Mouse (Mus musculus) spleen, postnatal 10 days (tissue): Measurements from ENCODE around the gene Fam163a.

Source experiments
- DNase-seq, 2 experiments: peaks; one replicate each; pipeline ENCODE4 v3.0.0; 2021 to 2022; ENCODE audit warnings: low spot score in 2 of 2

Fam163a gene

GRCm38 (mm10) chr1:156033921-156034320, 170.9 kb downstream of the Fam163a start:
- no peak for DNase-seq

GRCm38 (mm10) chr1:156028340-156028975, 176.4 kb downstream of the Fam163a start:
- DNase-seq: no peak

GRCm38 (mm10) chr1:156027849-156028248, 177.0 kb downstream of the Fam163a start:
- no peak for DNase-seq
